Mouse (Mus musculus): ENCODE results near the gene Lamb2. TPM values are rescaled to one million over a fixed set of nuclear protein-coding genes. Genes with fewer than 3 reads are reported as not detected.

Lamb2 gene
- total and polyA plus RNA-seq, 3 experiments = 272 to 360 (median 326) TPM

DNA sequence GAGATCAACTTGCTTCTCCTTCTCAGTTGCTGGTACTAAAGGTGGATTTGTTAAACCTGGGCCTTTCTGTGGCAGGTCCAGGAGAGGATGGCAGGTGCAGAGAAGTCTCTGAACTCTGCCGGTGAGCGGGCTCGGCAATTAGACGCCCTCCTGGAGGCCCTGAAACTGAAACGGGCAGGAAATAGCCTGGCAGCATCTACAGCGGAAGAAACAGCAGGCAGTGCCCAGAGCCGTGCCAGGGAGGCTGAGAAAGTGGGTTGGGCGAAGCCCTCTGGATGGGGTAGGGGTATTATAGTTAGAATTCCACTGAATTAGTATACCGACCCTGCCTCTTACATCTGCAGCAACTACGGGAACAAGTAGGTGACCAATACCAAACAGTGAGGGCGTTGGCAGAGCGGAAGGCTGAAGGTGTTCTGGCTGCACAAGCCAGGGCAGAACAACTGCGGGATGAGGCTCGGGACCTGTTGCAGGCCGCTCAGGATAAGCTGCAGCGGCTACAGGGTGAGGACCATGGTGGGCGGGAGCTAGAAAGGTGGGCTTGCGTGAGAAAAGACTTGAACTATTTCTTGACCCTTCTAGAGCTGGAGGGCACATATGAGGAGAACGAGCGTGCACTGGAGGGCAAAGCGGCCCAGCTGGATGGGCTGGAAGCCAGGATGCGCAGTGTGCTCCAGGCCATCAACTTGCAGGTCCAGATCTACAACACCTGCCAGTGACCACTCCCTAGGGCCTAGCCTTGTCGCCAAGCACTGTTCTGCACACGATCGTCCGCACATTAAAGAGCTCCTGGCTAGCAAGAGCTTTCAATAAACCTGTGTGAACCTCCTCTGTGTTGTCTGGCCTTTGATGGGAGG lies 10.4 kb downstream of the Lamb2 start:
- peak overlapping the region; percentile 17 for H3K9ac ChIP-seq (ENCODE audit: low read depth, low read length)
- no peak for DNase-seq
- WGBS = 58% methylated on average over 26 of the region's 26 CpGs
- H3K4me1 ChIP-seq (ENCODE audit: control insufficient read depth, insufficient read depth, low read length) = peaks cover 7% of the 10 kb centered on the region
- no peaks in the 10 kb centered on the region for H3K27me3 ChIP-seq (ENCODE audit: control insufficient read depth, insufficient read depth, low read length)
- H3K27ac ChIP-seq = peak overlapping the region; percentile 99
- intact Hi-C loops (cut with DNase I) = loop anchor here (2.0 to 5.0 kb wide), 2 partner anchors 17 to 38 kb away; partner anchors contain the start of gene Qars
- peaks cover 6% of the 10 kb centered on the region for H3K36me3 ChIP-seq (ENCODE audit: control insufficient read depth, insufficient read depth, low read length)
- peak overlapping the region; percentile 99; the same call in 1 of the 2 replicates for H3K4me3 ChIP-seq
- no peaks in the 10 kb centered on the region for H3K79me2 ChIP-seq (replicated peaks; ENCODE audit: control insufficient read depth, insufficient read depth, low read length)
- TF ChIP-seq POLR2A (IDR thresholded peaks at IDR 0.05; ENCODE audit: insufficient read depth, low read depth, low read length) (no peak), EP300 (IDR thresholded peaks at IDR 0.05; ENCODE audit: insufficient read depth, low read depth, low read length) (no peak), CTCF (IDR thresholded peaks at IDR 0.05) (no peak)

DNA sequence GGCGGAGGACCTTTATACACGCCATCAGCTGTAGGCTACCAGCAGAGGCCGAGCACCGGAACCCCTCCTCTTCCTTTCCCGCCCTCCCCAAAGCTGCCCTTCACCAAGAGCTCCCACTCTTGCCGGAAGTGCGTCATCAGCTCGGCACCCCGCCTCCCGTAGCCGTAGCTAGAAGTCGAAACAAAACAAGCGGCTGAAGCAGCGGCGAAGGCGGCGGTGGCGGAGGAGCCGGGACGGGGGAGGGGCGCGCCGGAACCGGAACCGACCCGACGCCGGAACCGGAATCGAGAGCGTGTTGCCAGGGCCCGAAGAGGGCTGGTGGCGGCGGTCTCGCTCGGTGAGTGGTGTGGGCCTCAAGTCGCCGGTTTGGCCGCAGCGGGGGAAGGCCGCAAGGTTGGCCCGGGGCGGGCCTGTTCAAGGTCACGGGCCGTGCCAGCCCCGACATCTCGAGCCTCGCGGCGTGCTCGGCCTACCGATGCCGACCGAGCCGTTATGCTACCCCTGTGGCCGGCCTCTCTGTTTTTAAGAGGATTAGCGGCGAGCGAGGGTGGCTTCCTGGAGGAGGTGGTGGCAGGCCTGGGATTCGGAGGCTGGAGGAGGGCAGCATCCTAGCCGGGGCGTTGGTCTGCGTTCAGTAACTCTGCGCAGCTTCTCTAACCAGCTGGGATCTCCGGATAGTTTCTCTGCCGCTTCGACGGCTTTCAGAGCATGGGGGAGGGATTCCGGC lies 11.2 kb downstream of the Lamb2 start, which contains the start of gene Usp19:
Usp19 (plus strand) TSS at position 44 of the 727 bp plus-strand sequence.
- H3K36me3 ChIP-seq (ENCODE audit: control insufficient read depth, insufficient read depth, low read length) = peaks cover 6% of the 10 kb centered on the region
- H3K9ac ChIP-seq (ENCODE audit: low read depth, low read length) = peak within 1 kb of the TSS; percentile 90
- TF ChIP-seq EP300 (IDR thresholded peaks at IDR 0.05; ENCODE audit: insufficient read depth, low read depth, low read length) (peak; percentile 92), POLR2A (IDR thresholded peaks at IDR 0.05; ENCODE audit: insufficient read depth, low read depth, low read length) (peak; percentile 84), CTCF (IDR thresholded peaks at IDR 0.05) (0 out of 2 replicates have a peak, but pooled peaks have one; percentile 11)
- DNase-seq = peak; percentile 95 to 97
- WGBS = under 1% methylated on average over 68 of the region's 69 CpGs
- peak within 1 kb of the TSS; percentile 99 for H3K4me3 ChIP-seq
- no peaks in the 10 kb centered on the region for H3K27me3 ChIP-seq (ENCODE audit: control insufficient read depth, insufficient read depth, low read length)
- no peaks in the 10 kb centered on the region for H3K79me2 ChIP-seq (replicated peaks; ENCODE audit: control insufficient read depth, insufficient read depth, low read length)
- peak within 1 kb of the TSS; percentile 99 for H3K27ac ChIP-seq
- intact Hi-C loops (cut with DNase I) = loop anchor here (2.0 to 5.0 kb wide), 2 partner anchors 16 to 38 kb away; partner anchors contain the start of gene Qars
- H3K4me1 ChIP-seq (ENCODE audit: control insufficient read depth, insufficient read depth, low read length) = peaks cover 7% of the 10 kb centered on the region

DNA sequence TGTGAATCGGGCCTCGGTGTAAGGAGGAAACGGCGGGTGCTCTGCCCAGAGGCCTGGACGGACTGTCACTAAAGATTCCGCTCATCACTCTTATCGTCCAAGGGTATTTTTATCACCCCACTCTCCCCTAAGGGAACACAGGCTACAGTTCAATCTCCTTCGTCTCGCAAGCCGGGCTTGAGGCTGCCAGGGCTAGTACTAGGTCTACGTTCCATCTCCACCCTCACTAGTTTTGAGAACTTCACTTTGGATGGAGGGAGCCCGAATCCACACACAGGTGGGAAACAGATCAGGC lies 11.7 kb downstream of the Lamb2 start:
- Histone ChIP-seq H3K36me3 (ENCODE audit: control insufficient read depth, insufficient read depth, low read length) (peaks cover 6% of the 10 kb centered on the region), H3K9ac (ENCODE audit: low read depth, low read length) (peak overlapping the region; percentile 90), H3K4me1 (ENCODE audit: control insufficient read depth, insufficient read depth, low read length) (peaks cover 7% of the 10 kb centered on the region), H3K4me3 (peak overlapping the region; percentile 99), H3K27ac (peak overlapping the region; percentile 99), H3K27me3 (ENCODE audit: control insufficient read depth, insufficient read depth, low read length) (no peaks in the 10 kb centered on the region), H3K79me2 (replicated peaks; ENCODE audit: control insufficient read depth, insufficient read depth, low read length) (no peaks in the 10 kb centered on the region)
- WGBS = 1% methylated on average over 12 of the region's 12 CpGs
- intact Hi-C loops (cut with DNase I) = loop anchor here (2.0 to 5.0 kb wide), 2 partner anchors 16 to 39 kb away; partner anchors contain the start of gene Qars
- TF ChIP-seq POLR2A (IDR thresholded peaks at IDR 0.05; ENCODE audit: insufficient read depth, low read depth, low read length) = no peak
- no peak for TF ChIP-seq EP300 (IDR thresholded peaks at IDR 0.05; ENCODE audit: insufficient read depth, low read depth, low read length)
- no peak for TF ChIP-seq CTCF (IDR thresholded peaks at IDR 0.05)
- no peak for DNase-seq

DNA sequence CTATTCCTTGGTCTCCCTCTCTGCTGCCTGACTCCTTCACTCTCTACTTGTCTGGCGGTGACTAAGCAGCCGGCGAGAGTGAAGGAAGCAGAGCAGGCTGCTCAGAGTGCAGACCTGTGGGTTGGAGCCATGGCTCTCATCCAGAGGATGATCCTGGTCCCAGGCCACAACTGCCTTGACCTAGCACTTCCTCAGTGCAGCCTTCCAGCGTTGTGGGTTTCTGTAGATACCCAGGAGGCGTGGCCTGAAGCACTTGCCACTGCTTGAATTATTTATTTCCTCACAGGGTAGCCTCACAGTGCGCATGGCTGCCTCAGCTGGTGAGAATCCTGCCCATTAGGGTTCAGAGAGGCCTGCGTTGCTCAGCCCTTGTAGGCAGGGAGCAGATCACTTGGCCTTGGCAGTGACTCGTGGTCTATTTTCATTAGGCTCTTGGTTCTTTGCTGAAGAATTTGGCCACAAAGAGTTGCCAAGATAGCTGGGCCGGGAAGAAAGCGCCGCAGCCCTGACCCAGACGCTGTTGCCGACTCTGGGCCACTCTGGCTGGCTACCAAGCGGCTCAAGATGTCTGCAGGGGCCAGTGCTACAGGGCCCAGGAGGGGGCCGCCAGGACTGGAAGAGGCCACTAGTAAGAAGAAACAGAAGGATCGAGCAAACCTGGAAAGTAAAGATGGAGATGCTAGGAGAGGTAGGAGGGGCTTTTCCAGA lies 12.7 kb downstream of the Lamb2 start:
- Histone ChIP-seq H3K36me3 (ENCODE audit: control insufficient read depth, insufficient read depth, low read length) (peaks cover 6% of the 10 kb centered on the region), H3K79me2 (replicated peaks; ENCODE audit: control insufficient read depth, insufficient read depth, low read length) (no peaks in the 10 kb centered on the region), H3K4me3 (peak overlapping the region; percentile 99), H3K27me3 (ENCODE audit: control insufficient read depth, insufficient read depth, low read length) (no peaks in the 10 kb centered on the region), H3K9ac (ENCODE audit: low read depth, low read length) (peak overlapping the region; percentile 42), H3K4me1 (ENCODE audit: control insufficient read depth, insufficient read depth, low read length) (peaks cover 7% of the 10 kb centered on the region), H3K27ac (peak overlapping the region; percentile 99)
- TF ChIP-seq POLR2A (IDR thresholded peaks at IDR 0.05; ENCODE audit: insufficient read depth, low read depth, low read length) = no peak
- TF ChIP-seq EP300 (IDR thresholded peaks at IDR 0.05; ENCODE audit: insufficient read depth, low read depth, low read length) = no peak
- no peak for TF ChIP-seq CTCF (IDR thresholded peaks at IDR 0.05)
- intact Hi-C loops (cut with DNase I) = loop anchor here (5.0 kb wide), 1 partner anchor 40 kb away; no protein-coding TSS in a partner anchor
- DNase-seq = peak in 1 of 2 experiments; percentile 49
- whole genome bisulfite sequencing = 32% methylated on average over 16 of the region's 16 CpGs

DNA sequence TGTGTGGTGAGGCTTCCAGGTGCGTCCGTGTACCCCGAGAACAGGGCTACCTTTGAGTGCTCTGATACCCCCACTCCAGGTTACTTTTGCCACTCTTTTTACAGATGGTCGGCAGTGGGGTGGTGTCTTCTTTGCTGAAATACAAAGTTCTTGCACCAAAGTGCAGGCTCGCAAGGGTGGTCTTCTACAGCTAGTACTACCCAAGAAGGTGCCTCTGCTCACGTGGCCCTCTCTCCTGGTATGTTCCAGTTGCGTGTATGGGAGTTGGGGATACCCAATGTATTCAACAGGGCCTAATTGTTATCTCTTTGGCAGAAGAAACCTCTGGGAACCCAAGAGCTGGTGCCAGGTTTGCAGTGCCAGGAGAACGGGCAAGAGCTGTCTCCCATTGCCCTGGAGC lies 13.7 kb downstream of the Lamb2 start:
- Histone ChIP-seq H3K27ac (no peak overlapping the region), H3K4me3 (no peak overlapping the region), H3K27me3 (ENCODE audit: control insufficient read depth, insufficient read depth, low read length) (no peaks in the 10 kb centered on the region), H3K79me2 (replicated peaks; ENCODE audit: control insufficient read depth, insufficient read depth, low read length) (no peaks in the 10 kb centered on the region), H3K36me3 (ENCODE audit: control insufficient read depth, insufficient read depth, low read length) (peaks cover 6% of the 10 kb centered on the region), H3K4me1 (ENCODE audit: control insufficient read depth, insufficient read depth, low read length) (peaks cover 7% of the 10 kb centered on the region), H3K9ac (ENCODE audit: low read depth, low read length) (no peak overlapping the region)
- intact Hi-C loops (cut with DNase I) = loop anchor here (5.0 kb wide), 1 partner anchor 41 kb away; no protein-coding TSS in a partner anchor
- no peak for TF ChIP-seq EP300 (IDR thresholded peaks at IDR 0.05; ENCODE audit: insufficient read depth, low read depth, low read length)
- TF ChIP-seq POLR2A (IDR thresholded peaks at IDR 0.05; ENCODE audit: insufficient read depth, low read depth, low read length) = no peak
- no peak for TF ChIP-seq CTCF (IDR thresholded peaks at IDR 0.05)
- 83% methylated on average over 8 of the region's 8 CpGs for WGBS
- no peak for DNase-seq

Measured in heart, adult 2 months (tissue).